Mouse (Mus musculus): ENCODE measurements around the gene Arhgap15. TPM values are rescaled to one million over a fixed set of nuclear protein-coding genes. Genes with fewer than 3 reads are reported as not detected.

The Arhgap15 gene
- total RNA-seq, 2 experiments from 2014 or later: 7.6 to 10.2 TPM

- intact Hi-C loops (cut with DNase I): no loop called here
- DNase-seq (ENCODE audit: low spot score in 2 of 2): no peak
Observed at GRCm38 (mm10) chr2:44002454-44002853, 253.8 kb downstream of the Arhgap15 start.

GRCm38 (mm10) chr2:44010249-44010648 is 261.6 kb downstream of the Arhgap15 start:
- no peak for DNase-seq (ENCODE audit: low spot score in 2 of 2)
- intact Hi-C loops (cut with DNase I): no loop called here

GRCm38 (mm10) chr2:44013388-44013787 is 264.8 kb downstream of the Arhgap15 start:
- intact Hi-C loops (cut with DNase I): no loop called here
- peak in 1 of 2 experiments; percentile 29 for DNase-seq (ENCODE audit: low spot score in 2 of 2)

- no peak for DNase-seq (ENCODE audit: low spot score in 2 of 2)
- intact Hi-C loops (cut with DNase I): no loop called here
Observed at GRCm38 (mm10) chr2:44016720-44017119, 268.1 kb downstream of the Arhgap15 start.

GRCm38 (mm10) chr2:44017405-44018026 is 268.9 kb downstream of the Arhgap15 start:
- intact Hi-C loops (cut with DNase I): no loop called here
- no peak for DNase-seq (ENCODE audit: low spot score in 2 of 2)

- no peak for DNase-seq (ENCODE audit: low spot score in 2 of 2)
- intact Hi-C loops (cut with DNase I): no loop called here
Observed at GRCm38 (mm10) chr2:44018033-44018432, 269.4 kb downstream of the Arhgap15 start.

GRCm38 (mm10) chr2:44024704-44025103 is 276.1 kb downstream of the Arhgap15 start:
- intact Hi-C loops (cut with DNase I): no loop called here
- DNase-seq (ENCODE audit: low spot score in 2 of 2): no peak

GRCm38 (mm10) chr2:44029035-44029715 is 280.6 kb downstream of the Arhgap15 start:
- intact Hi-C loops (cut with DNase I): no loop called here
- DNase-seq (ENCODE audit: low spot score in 2 of 2): peak; percentile 22 to 45

GRCm38 (mm10) chr2:44029865-44030264 is 281.2 kb downstream of the Arhgap15 start:
- intact Hi-C loops (cut with DNase I): no loop called here
- DNase-seq (ENCODE audit: low spot score in 2 of 2): no peak

GRCm38 (mm10) chr2:44039522-44040203 is 291.0 kb downstream of the Arhgap15 start:
- no peak for DNase-seq (ENCODE audit: low spot score in 2 of 2)
- intact Hi-C loops (cut with DNase I): no loop called here

GRCm38 (mm10) chr2:44044088-44044487 is 295.5 kb downstream of the Arhgap15 start:
- intact Hi-C loops (cut with DNase I): no loop called here
- no peak for DNase-seq (ENCODE audit: low spot score in 2 of 2)

GRCm38 (mm10) chr2:44044634-44045033 is 296.0 kb downstream of the Arhgap15 start:
- no peak for DNase-seq (ENCODE audit: low spot score in 2 of 2)
- intact Hi-C loops (cut with DNase I): no loop called here

- no peak for DNase-seq (ENCODE audit: low spot score in 2 of 2)
- intact Hi-C loops (cut with DNase I): no loop called here
Observed at GRCm38 (mm10) chr2:44045231-44045630, 296.6 kb downstream of the Arhgap15 start.

GRCm38 (mm10) chr2:44060306-44060705 is 311.7 kb downstream of the Arhgap15 start:
- no peak for DNase-seq (ENCODE audit: low spot score in 2 of 2)
- intact Hi-C loops (cut with DNase I): no loop called here

- intact Hi-C loops (cut with DNase I): no loop called here
- DNase-seq (ENCODE audit: low spot score in 2 of 2): peak in 1 of 2 experiments; percentile 36
Observed at GRCm38 (mm10) chr2:44060716-44061115, 312.1 kb downstream of the Arhgap15 start.

GRCm38 (mm10) chr2:44065067-44065466 is 316.4 kb downstream of the Arhgap15 start:
- DNase-seq (ENCODE audit: low spot score in 2 of 2): no peak
- intact Hi-C loops (cut with DNase I): no loop called here

- intact Hi-C loops (cut with DNase I): no loop called here
- DNase-seq (ENCODE audit: low spot score in 2 of 2): no peak
Observed at GRCm38 (mm10) chr2:44068151-44068840, 319.7 kb downstream of the Arhgap15 start.

- no peak for DNase-seq (ENCODE audit: low spot score in 2 of 2)
- intact Hi-C loops (cut with DNase I): no loop called here
Observed at GRCm38 (mm10) chr2:44068906-44069305, 320.3 kb downstream of the Arhgap15 start.

GRCm38 (mm10) chr2:44076570-44076969 is 327.9 kb downstream of the Arhgap15 start:
- intact Hi-C loops (cut with DNase I): no loop called here
- no peak for DNase-seq (ENCODE audit: low spot score in 2 of 2)

- intact Hi-C loops (cut with DNase I): no loop called here
- no peak for DNase-seq (ENCODE audit: low spot score in 2 of 2)
Observed at GRCm38 (mm10) chr2:44080530-44080929, 331.9 kb downstream of the Arhgap15 start.

Measured in left cerebral cortex, postnatal 14 days (tissue).